Mouse (Mus musculus): Measurements from ENCODE around the gene Lrrc74a.

The Lrrc74a gene

GRCm38 (mm10) chr12:86734319-86734810, at the start of gene Lrrc74a:
Gene Lrrc74a (plus strand): TSS chr12:86734369.
- no peak for DNase-seq (ENCODE audit: inconsistent age in 2 of 2, low spot score in 1 of 2)

GRCm38 (mm10) chr12:86685275-86685674, 48.9 kb upstream of the Lrrc74a start:
- no peak for DNase-seq (ENCODE audit: inconsistent age in 2 of 2, low spot score in 1 of 2)

DNA sequence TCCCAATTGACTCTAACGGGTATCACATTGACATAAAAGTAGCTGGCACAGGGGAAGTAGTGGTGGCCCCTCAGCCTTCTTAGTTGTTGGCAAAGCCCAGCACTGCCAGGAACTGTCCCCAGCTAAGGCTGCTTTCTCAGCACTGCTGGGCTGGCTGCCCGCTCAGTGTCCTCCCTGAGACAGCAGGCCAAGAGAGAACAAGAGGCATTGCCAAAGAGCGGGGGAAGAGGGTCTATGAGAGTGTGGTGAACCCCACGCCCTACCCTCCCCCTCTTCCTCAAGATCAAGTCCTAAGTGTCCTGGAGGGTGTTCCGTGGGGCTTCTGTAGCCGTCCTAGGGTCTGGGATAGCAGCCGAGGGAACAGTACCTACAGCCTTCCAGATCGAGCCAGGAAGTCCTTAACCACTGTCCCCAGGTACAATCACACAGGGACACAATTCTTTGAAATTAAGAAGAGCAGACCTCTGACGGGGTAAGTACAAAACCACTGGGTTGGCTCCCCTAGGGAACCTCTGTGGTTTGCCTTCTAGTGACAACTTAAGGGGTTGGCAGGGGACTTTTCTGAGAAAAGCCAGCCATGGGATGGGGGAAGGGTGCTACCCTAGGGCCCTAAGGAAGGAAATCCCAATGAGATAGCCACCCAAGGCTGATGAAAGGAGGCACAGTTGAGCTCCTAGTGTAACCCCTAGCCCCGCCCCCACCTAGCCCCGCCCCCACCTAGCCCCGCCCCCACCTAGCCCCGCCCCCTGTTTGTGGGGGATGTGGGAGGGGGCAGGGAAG, 47.4 kb upstream of the Lrrc74a start:
- DNase-seq (ENCODE audit: inconsistent age in 2 of 2, low spot score in 1 of 2) = no peak

DNA sequence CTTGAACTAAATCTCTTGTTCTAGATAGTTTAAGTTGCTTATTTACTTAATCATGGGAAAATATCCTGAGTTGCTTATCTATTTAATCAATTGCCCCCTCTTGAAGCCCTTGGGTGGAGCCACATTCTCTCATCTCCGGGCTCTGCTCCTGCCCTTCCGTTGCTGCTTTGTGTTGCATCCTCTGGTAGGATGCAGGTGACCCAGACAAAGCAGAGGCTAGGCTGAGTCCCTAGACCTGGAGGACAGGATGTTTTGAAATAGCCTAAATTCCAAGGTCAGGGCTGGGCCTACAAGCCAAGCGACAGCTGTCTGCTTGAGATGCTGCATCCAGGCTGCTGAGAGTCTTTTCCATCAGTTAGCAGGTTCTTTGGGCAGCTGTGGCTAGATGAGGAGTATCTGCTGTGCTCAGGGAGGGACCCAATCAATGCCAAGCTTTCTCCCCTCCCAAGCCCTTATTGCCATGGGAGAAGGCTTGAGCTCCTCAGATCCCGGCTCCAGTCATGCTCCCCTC, 46.7 kb upstream of the Lrrc74a start:
- no peak for DNase-seq (ENCODE audit: inconsistent age in 2 of 2, low spot score in 1 of 2)

GRCm38 (mm10) chr12:86687971-86688573, 46.1 kb upstream of the Lrrc74a start:
- DNase-seq (ENCODE audit: inconsistent age in 2 of 2, low spot score in 1 of 2) = no peak

GRCm38 (mm10) chr12:86688917-86689316, 45.3 kb upstream of the Lrrc74a start:
- DNase-seq (ENCODE audit: inconsistent age in 2 of 2, low spot score in 1 of 2) = no peak

GRCm38 (mm10) chr12:86690700-86691485, 43.3 kb upstream of the Lrrc74a start:
- DNase-seq (ENCODE audit: inconsistent age in 2 of 2, low spot score in 1 of 2) = no peak

GRCm38 (mm10) chr12:86692471-86693356, 41.5 kb upstream of the Lrrc74a start:
- peak in 1 of 2 experiments; percentile 33 for DNase-seq (ENCODE audit: inconsistent age in 2 of 2, low spot score in 1 of 2)

DNA sequence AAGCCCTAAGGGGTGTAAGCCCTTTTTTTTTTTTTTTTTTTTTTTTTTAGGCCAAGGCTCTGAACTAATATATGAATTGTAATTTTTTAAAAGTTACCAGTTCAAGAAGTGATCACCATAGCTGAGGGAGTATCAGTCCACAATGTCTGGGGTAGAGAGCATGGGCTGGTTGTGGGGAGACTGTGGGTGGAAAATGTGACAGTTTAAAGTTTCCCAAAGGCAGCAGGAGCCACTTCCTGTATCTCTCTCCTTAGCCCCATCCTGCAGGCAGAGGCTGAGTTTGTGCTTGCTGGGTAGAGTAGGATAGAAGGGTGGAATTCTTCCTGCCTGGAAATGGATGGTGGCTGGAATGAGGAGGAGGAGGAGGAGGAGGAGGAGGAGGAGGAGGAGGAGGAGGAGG, 40.8 kb upstream of the Lrrc74a start:
- no peak for DNase-seq (ENCODE audit: inconsistent age in 2 of 2, low spot score in 1 of 2)

GRCm38 (mm10) chr12:86694441-86694840, 39.7 kb upstream of the Lrrc74a start:
- DNase-seq (ENCODE audit: inconsistent age in 2 of 2, low spot score in 1 of 2) = peak; percentile 67 to 69

DNA sequence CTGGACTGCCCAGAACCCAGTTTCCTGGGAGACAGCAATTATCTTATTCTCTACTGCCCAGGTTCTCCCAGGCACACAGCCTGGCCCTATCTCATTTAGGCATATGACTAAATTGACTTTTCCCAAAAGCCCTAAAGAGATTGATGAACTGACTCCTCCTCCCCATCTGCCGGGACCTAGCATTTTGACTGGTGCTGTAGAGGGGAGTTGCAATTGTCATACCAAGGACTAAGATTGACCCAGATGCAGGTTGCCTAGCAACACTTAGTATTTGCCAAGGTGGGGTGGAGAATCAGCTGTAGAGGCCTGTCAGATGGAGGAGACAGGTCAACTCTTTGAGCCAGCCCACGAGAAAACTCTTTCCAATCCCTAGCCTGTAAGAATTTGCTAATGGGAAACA, 36.2 kb upstream of the Lrrc74a start:
- DNase-seq (ENCODE audit: inconsistent age in 2 of 2, low spot score in 1 of 2) = no peak

- no peak for DNase-seq (ENCODE audit: inconsistent age in 2 of 2, low spot score in 1 of 2)
Observed at GRCm38 (mm10) chr12:86698537-86698936, 35.6 kb upstream of the Lrrc74a start.

DNA sequence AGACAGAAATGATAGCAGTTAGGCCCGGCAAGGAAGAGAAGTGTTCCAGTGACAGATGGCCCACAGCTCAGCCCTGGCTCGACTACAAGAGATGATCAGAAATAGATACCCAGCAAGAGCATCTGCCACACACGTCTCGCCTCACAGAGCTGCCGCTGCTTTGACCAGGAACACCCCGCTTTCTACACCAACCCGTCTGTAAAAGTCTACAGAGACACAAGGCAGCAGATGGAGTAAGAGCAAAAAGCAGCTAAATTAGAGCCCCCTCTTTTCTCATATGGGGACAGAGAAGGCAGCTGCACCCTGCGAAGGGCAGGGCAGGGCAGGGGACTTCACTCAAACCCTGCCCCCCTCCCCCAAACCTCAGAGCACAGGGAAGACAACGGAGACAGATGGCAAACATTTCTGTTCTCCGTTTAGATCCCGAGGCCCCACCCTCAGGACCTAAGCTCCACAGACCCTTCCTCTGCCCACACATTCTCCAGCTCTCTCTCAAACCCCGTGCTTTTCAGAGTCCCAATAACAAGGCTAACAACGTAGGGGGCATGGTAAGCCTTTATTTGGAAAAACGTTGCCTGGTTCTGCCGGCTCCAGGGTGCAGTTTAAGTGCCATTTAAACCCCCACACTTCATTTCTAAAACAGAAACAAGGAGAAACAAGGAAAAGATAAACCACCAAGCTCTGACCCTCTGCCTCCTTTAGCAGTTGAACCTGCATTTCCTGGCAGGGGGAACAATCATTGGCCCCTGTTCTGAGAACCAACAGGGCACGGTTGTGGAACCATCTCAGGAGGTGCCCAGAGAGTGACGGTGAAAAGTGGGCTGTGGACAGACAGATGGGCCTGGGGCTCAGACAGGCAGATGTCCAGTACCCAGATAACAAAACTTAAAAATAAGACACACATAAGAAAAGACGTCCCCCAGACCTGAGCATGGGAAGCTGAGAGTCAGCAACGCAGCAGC, 33.9 kb upstream of the Lrrc74a start:
- DNase-seq (ENCODE audit: inconsistent age in 2 of 2, low spot score in 1 of 2) = no peak

- DNase-seq (ENCODE audit: inconsistent age in 2 of 2, low spot score in 1 of 2) = no peak
Observed at GRCm38 (mm10) chr12:86700927-86701310, 33.2 kb upstream of the Lrrc74a start.

DNA sequence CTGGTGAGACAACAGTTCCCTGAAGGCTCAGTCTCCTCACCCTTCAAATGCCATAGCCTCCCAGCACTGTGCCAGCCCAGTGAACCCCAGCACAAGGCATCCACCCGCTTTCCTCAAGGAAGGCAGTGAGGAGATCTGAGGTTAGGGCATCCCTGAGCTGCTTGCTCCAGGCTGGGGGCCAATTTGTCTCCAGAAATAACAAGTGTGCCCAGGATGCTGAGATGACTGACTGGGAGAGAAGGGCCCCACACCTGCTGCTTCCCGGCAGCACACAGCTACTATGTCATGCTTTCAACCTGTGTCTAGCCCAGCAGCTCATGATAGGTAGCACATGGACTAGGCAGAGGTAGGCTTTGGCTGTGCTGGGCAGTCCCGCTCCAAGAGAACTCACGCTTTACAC, 32.7 kb upstream of the Lrrc74a start:
- no peak for DNase-seq (ENCODE audit: inconsistent age in 2 of 2, low spot score in 1 of 2)

- DNase-seq (ENCODE audit: inconsistent age in 2 of 2, low spot score in 1 of 2) = no peak
Observed at GRCm38 (mm10) chr12:86702690-86703089, 31.5 kb upstream of the Lrrc74a start.

- DNase-seq (ENCODE audit: inconsistent age in 2 of 2, low spot score in 1 of 2) = no peak
Observed at GRCm38 (mm10) chr12:86705843-86706242, 28.3 kb upstream of the Lrrc74a start.

GRCm38 (mm10) chr12:86714026-86714425, 20.1 kb upstream of the Lrrc74a start:
- DNase-seq (ENCODE audit: inconsistent age in 2 of 2, low spot score in 1 of 2) = no peak

DNA sequence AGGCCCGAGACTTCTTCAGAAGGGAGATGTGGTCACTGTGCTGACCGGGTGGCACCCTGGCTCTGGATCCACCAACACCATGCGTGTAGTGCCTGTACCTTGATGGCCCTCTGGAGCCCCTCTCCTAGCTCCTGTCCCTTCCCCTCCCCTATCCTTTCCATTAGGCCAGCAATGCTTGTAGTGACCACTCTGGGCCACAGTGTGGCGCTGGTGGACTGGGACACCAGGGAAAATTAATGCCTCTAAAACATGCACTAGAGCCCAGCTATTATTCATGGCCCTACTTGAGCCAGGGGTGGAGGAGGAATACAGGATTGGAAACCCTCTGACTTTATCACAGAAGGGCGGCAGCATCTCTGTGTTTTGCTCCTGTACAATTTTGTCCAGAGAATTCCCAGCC, 18.8 kb upstream of the Lrrc74a start:
- peak; percentile 59 to 89 for DNase-seq (ENCODE audit: inconsistent age in 2 of 2, low spot score in 1 of 2)

All from adrenal gland, adult (tissue).